Mouse (Mus musculus): ENCODE measurements at regions not wholly inside any gene's neighbourhood (a gene's known extent, or its start where the extent isn't known, plus 50 kb on each side); places are given as distances from the start of the nearest gene placed in this dataset.

GRCm38 (mm10) chr12:63103726-63104125, 1370.8 kb downstream of the Fscb start:
- no peak for TF ChIP-seq POLR2A (IDR thresholded peaks at IDR 0.05; ENCODE audit: borderline replicate concordance, low read depth, low read length)
- no peak for TF ChIP-seq CTCF (IDR thresholded peaks at IDR 0.05; ENCODE audit: low read depth, low read length)

All from bone marrow macrophage, adult 2 months (primary cell).